Mouse (Mus musculus): ENCODE measurements around the gene Arhgef18. TPM values are rescaled to one million over a fixed set of nuclear protein-coding genes. Genes with fewer than 3 reads are reported as not detected.

Gene Arhgef18
- polyA plus RNA-seq, 1 experiment: 34.7 TPM

GRCm38 (mm10) chr8:3387286-3387685 lies 5.5 kb upstream of the Arhgef18 start:
- H3K27ac ChIP-seq (ENCODE audit: control insufficient read depth, insufficient read depth, low read depth, low read length, poor library complexity): no peak overlapping the region
- H3K4me1 ChIP-seq (ENCODE audit: control insufficient read depth, insufficient read depth, low read length): no peaks in the 10 kb centered on the region
- WGBS: 58% methylated on average over 6 of the region's 6 CpGs
- H3K4me3 ChIP-seq (replicated peaks; ENCODE audit: control insufficient read depth, low read depth, low read length): no peak overlapping the region
- TF ChIP-seq POLR2A (IDR thresholded peaks at IDR 0.05; ENCODE audit: borderline replicate concordance, control insufficient read depth, low read depth, low read length): no peak
- TF ChIP-seq CTCF (IDR thresholded peaks at IDR 0.05; ENCODE audit: control insufficient read depth, insufficient read depth, low read length): peak; percentile 83

GRCm38 (mm10) chr8:3388591-3389338 lies 4.0 kb upstream of the Arhgef18 start:
- WGBS: 83% methylated on average over 9 of the region's 9 CpGs
- Histone ChIP-seq H3K27ac (ENCODE audit: control insufficient read depth, insufficient read depth, low read depth, low read length, poor library complexity) (no peak overlapping the region), H3K4me1 (ENCODE audit: control insufficient read depth, insufficient read depth, low read length) (no peaks in the 10 kb centered on the region), H3K4me3 (replicated peaks; ENCODE audit: control insufficient read depth, low read depth, low read length) (no peak overlapping the region)
- TF ChIP-seq POLR2A (IDR thresholded peaks at IDR 0.05; ENCODE audit: borderline replicate concordance, control insufficient read depth, low read depth, low read length) (no peak), CTCF (IDR thresholded peaks at IDR 0.05; ENCODE audit: control insufficient read depth, insufficient read depth, low read length) (no peak)

GRCm38 (mm10) chr8:3389506-3389905 lies 3.3 kb upstream of the Arhgef18 start:
- WGBS: 83% methylated on average over 1 of the region's 1 CpGs
- H3K27ac ChIP-seq (ENCODE audit: control insufficient read depth, insufficient read depth, low read depth, low read length, poor library complexity): no peak overlapping the region

DNA sequence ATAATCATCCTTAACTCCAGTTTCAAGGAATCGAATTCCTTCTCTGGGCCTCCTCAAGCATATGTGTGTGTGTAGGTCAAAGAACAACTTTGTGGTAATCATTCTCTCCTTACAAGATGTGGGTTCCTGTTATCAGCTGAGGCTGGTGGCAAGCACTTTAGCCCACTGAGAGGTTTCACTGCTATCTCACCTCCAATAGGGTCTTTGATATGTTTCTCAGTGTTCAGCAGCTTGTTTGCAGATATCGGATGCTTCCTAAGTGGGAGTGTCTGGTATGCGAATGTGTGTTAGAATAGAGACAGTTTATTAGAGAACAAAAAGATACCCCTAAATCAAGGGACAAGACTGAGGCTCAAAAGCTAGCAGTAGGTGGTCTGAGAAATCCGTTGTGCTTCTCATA lies 513 bp upstream of the Arhgef18 start:
- no peak overlapping the region for H3K27ac ChIP-seq (ENCODE audit: control insufficient read depth, insufficient read depth, low read depth, low read length, poor library complexity)
- WGBS: 64% methylated on average over 4 of the region's 4 CpGs
- TF ChIP-seq POLR2A (IDR thresholded peaks at IDR 0.05; ENCODE audit: borderline replicate concordance, control insufficient read depth, low read depth, low read length) (no peak), CTCF (IDR thresholded peaks at IDR 0.05; ENCODE audit: control insufficient read depth, insufficient read depth, low read length) (no peak)

More at GRCm38 (mm10) chr8:3389506-3389905, 3.3 kb upstream of the Arhgef18 start:
- no peaks in the 10 kb centered on the region for H3K4me1 ChIP-seq (ENCODE audit: control insufficient read depth, insufficient read depth, low read length)
- H3K4me3 ChIP-seq (replicated peaks; ENCODE audit: control insufficient read depth, low read depth, low read length): no peak overlapping the region
- TF ChIP-seq CTCF (IDR thresholded peaks at IDR 0.05; ENCODE audit: control insufficient read depth, insufficient read depth, low read length) (no peak), POLR2A (IDR thresholded peaks at IDR 0.05; ENCODE audit: borderline replicate concordance, control insufficient read depth, low read depth, low read length) (no peak)

GRCm38 (mm10) chr8:3394600-3394999 lies 1.8 kb downstream of the Arhgef18 start:
- TF ChIP-seq POLR2A (IDR thresholded peaks at IDR 0.05; ENCODE audit: borderline replicate concordance, control insufficient read depth, low read depth, low read length) (no peak), CTCF (IDR thresholded peaks at IDR 0.05; ENCODE audit: control insufficient read depth, insufficient read depth, low read length) (no peak)
- WGBS: 83% methylated on average over 6 of the region's 6 CpGs
- no peak overlapping the region for H3K4me3 ChIP-seq (replicated peaks; ENCODE audit: control insufficient read depth, low read depth, low read length)
- H3K27ac ChIP-seq (ENCODE audit: control insufficient read depth, insufficient read depth, low read depth, low read length, poor library complexity): no peak overlapping the region
- H3K4me1 ChIP-seq (ENCODE audit: control insufficient read depth, insufficient read depth, low read length): no peaks in the 10 kb centered on the region

More for the DNA sequence above, 513 bp upstream of the Arhgef18 start:
- Histone ChIP-seq H3K4me3 (replicated peaks; ENCODE audit: control insufficient read depth, low read depth, low read length) (no peak overlapping the region), H3K4me1 (ENCODE audit: control insufficient read depth, insufficient read depth, low read length) (no peaks in the 10 kb centered on the region)

- Histone ChIP-seq H3K4me3 (replicated peaks; ENCODE audit: control insufficient read depth, low read depth, low read length) (no peak overlapping the region), H3K4me1 (ENCODE audit: control insufficient read depth, insufficient read depth, low read length) (no peaks in the 10 kb centered on the region), H3K27ac (ENCODE audit: control insufficient read depth, insufficient read depth, low read depth, low read length, poor library complexity) (no peak overlapping the region)
- WGBS: 82% methylated on average over 4 of the region's 4 CpGs
- TF ChIP-seq POLR2A (IDR thresholded peaks at IDR 0.05; ENCODE audit: borderline replicate concordance, control insufficient read depth, low read depth, low read length): no peak
- no peak for TF ChIP-seq CTCF (IDR thresholded peaks at IDR 0.05; ENCODE audit: control insufficient read depth, insufficient read depth, low read length)
Measured at GRCm38 (mm10) chr8:3395246-3395645, 2.4 kb downstream of the Arhgef18 start.

DNA sequence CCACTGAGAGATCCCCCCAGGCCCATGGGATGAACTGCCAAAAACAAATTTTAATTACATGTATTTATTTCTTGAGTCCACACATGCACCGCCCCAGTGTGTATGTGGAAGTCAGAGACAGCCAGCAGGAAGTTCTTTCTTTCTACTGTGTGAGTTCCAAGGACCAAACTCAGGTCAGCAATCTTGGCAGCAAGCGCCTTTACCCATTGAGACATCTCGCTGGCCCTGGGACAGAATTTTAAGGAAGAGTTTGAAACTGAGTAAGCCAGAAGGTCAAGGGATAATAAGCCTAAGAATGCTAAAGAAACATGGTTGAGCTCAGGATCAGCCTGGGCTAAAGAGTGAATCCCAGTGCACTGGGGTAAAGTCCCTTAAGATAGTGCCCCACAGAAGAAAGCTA lies 4.8 kb downstream of the Arhgef18 start:
- H3K4me1 ChIP-seq (ENCODE audit: control insufficient read depth, insufficient read depth, low read length): no peaks in the 10 kb centered on the region
- 88% methylated on average over 3 of the region's 3 CpGs for WGBS
- no peak overlapping the region for H3K4me3 ChIP-seq (replicated peaks; ENCODE audit: control insufficient read depth, low read depth, low read length)
- H3K27ac ChIP-seq (ENCODE audit: control insufficient read depth, insufficient read depth, low read depth, low read length, poor library complexity): no peak overlapping the region
- no peak for TF ChIP-seq CTCF (IDR thresholded peaks at IDR 0.05; ENCODE audit: control insufficient read depth, insufficient read depth, low read length)
- TF ChIP-seq POLR2A (IDR thresholded peaks at IDR 0.05; ENCODE audit: borderline replicate concordance, control insufficient read depth, low read depth, low read length): no peak

DNA sequence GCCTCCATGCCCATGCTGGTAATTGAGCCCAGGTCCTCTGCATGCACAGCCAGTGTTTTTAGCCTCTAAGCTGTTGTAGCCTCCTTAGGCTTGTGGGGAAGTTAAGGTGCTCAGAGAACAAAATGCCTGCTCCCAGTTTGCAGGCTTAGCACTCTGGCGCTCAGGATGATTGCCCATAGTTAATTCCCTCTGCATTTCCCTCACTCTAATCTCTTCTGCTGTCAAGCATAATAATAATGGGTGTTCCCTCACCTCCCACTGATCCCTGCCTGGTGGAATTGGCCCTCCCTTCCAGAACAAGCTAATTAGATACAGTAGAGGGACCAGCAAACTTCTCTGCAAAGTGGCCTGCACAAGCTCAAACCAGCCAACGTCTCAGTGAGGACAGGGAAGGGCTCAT lies 7.7 kb downstream of the Arhgef18 start:
- WGBS: 80% methylated on average over 2 of the region's 2 CpGs
- Histone ChIP-seq H3K27ac (ENCODE audit: control insufficient read depth, insufficient read depth, low read depth, low read length, poor library complexity) (no peak overlapping the region), H3K4me1 (ENCODE audit: control insufficient read depth, insufficient read depth, low read length) (no peaks in the 10 kb centered on the region), H3K4me3 (replicated peaks; ENCODE audit: control insufficient read depth, low read depth, low read length) (no peak overlapping the region)
- no peak for TF ChIP-seq POLR2A (IDR thresholded peaks at IDR 0.05; ENCODE audit: borderline replicate concordance, control insufficient read depth, low read depth, low read length)
- TF ChIP-seq CTCF (IDR thresholded peaks at IDR 0.05; ENCODE audit: control insufficient read depth, insufficient read depth, low read length): no peak
